Mouse (Mus musculus) heart, embryonic 12.5 days (tissue): ENCODE data around the gene Ltbp1. TPM values are rescaled to one million over a fixed set of nuclear protein-coding genes. Genes with fewer than 3 reads are reported as not detected.

ENCODE experiments used
- ATAC-seq: fragments of 200-750 bp; cut with Nextera tagmentation; 2 replicates; pipeline ENCODE4 v1.8.0; 2017; ENCODE audit warnings: moderate TSS enrichment, moderate library complexity; ENCODE audit not compliant: insufficient number of reproducible peaks, low FRiP score
- H3K27ac ChIP-seq: fragments of 300-500 bp; sonication (generic); 2 replicates; pipeline ENCODE4 v1.5.1; 2016; ENCODE audit warnings: mild to moderate bottlenecking, moderate library complexity; ENCODE audit not compliant: poor library complexity, severe bottlenecking
- H3K27me3 ChIP-seq: fragments of 300-500 bp; sonication (generic); replicated peaks from 2 replicates; pipeline ENCODE4 v1.6.1; 2016; ENCODE audit warnings: mild to moderate bottlenecking, moderate library complexity
- H3K36me3 ChIP-seq: fragments of 300-500 bp; sonication (generic); 2 replicates; pipeline ENCODE4 v1.6.1; 2016; ENCODE audit warnings: mild to moderate bottlenecking, moderate library complexity
- H3K4me1 ChIP-seq: fragments of 300-500 bp; sonication (generic); replicated peaks from 2 replicates; pipeline ENCODE4 v1.6.1; 2016; ENCODE audit warnings: mild to moderate bottlenecking
- H3K4me2 ChIP-seq: fragments of 300-500 bp; sonication (generic); 2 replicates; pipeline ENCODE4 v1.6.1; 2016; ENCODE audit warnings: mild to moderate bottlenecking, moderate library complexity
- H3K4me3 ChIP-seq: fragments of 300-500 bp; sonication (generic); 2 replicates; pipeline ENCODE4 v1.5.1; 2016; ENCODE audit warnings: mild to moderate bottlenecking
- H3K9ac ChIP-seq: fragments of 300-500 bp; sonication (generic); 2 replicates; pipeline ENCODE4 v1.6.1; 2016; ENCODE audit warnings: mild to moderate bottlenecking, moderate library complexity
- H3K9me3 ChIP-seq: fragments of 300-500 bp; sonication (generic); replicated peaks from 2 replicates; pipeline ENCODE4 v1.6.1; 2016; ENCODE audit warnings: mild to moderate bottlenecking, moderate library complexity
- WGBS: fragments of 180-500 bp; shearing (Covaris S2); methylation state at CpG from one replicate; pipeline ENCODE4 v1.1.7; 2016; 5-methylcytosine and 5-hydroxymethylcytosine counted together
- polyA plus RNA-seq: library from polyadenylated mRNA; unstranded; fragments of >200 nt; fragmentation: Nextera tagmentation; extraction: Ambion mirVana; gene quantifications from 2 replicates; pipeline ENCODE4 v1.2.1, GENCODE M21; 2016

The Ltbp1 gene
- polyA plus RNA-seq, 1 experiment from 2014 or later: 58.8 TPM

DNA sequence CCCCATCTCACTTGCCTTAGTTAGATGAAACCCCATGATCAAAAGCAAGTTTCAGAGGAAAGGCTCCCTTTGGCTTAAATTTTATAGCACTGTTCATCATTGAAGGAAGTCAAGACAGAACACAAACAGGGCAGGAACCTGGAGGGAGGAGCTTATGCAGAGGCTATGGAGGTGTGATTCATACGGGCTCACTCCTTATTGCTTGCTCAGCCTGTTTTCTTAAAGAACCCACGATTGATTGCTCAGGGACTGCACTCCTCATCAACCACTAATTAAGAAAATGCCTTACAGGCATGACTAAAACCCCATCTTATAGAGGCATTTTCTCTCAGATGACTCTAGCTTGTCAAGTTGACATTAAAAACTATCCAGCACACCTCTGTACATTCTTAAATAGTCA is 253.1 kb downstream of the Ltbp1 start:
- Histone ChIP-seq H3K27ac (no peak overlapping the region), H3K4me1 (0 out of 2 replicates have a peak, but pooled peaks cover 3% of the 10 kb centered on the region), H3K27me3 (no peaks in the 10 kb centered on the region), H3K4me3 (no peak overlapping the region), H3K36me3 (0 out of 2 replicates have a peak, but pooled peaks cover 4% of the 10 kb centered on the region), H3K9me3 (no peaks in the 10 kb centered on the region), H3K9ac (no peak overlapping the region), H3K4me2 (no peak overlapping the region)
- 61% methylated on average over 2 of the region's 2 CpGs for WGBS
- ATAC-seq: no peak

DNA sequence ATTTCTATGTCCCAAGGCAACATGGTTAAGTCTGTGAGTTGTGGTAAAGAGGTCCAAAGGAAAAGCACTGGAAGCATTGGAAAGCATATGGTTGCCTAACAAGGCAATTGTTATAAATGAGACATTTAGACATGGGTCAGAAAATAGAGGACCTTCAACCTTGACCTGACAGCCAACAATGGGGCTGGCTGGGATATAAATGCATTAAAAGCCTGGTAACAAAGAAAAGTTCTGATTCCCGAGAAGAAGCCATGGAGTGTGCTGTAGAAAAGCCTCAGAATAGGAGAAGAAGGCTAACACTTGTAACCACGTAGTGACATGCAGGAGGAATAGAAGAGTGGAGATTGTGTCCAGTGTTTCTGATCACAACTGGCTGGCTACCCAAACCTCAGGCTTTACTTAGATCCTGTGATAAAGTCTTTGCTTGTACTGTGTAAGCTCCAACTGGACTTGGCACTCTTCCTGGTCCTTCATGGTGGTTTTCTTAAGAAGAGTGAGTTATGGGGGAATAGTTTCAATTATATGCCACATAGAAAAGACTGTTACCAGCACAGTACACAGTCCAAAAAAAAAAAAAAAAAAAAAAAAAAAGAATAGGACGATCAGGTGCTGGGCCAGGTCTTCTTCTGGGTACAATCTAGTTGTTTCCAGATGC is 258.1 kb downstream of the Ltbp1 start:
- no peak for ATAC-seq

DNA sequence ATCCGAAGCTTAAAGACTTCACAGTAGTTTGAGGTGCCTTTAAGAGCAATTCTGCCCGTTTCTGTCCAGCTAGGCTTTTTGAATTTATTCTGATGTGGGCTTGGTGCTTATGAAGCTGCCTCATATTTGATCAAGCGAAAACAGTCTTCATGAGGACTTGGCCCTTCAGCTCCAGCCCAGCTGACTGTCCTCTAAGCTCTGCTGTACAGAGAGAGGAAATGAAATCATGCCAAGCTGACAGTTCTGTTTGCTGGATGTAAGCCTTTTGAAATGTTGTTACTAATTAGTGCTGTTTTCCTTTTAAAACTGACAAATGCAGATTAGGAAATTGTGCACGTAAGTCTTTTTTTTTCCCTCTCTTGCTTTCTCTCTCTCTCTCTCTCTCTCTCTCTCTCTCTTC is 263.1 kb downstream of the Ltbp1 start:
- Histone ChIP-seq H3K27me3 (no peaks in the 10 kb centered on the region), H3K27ac (no peak overlapping the region), H3K9ac (no peak overlapping the region), H3K9me3 (no peaks in the 10 kb centered on the region), H3K4me1 (no peaks in the 10 kb centered on the region), H3K4me2 (no peak overlapping the region), H3K36me3 (peaks cover 28% of the 10 kb centered on the region), H3K4me3 (no peak overlapping the region)
- WGBS: 78% methylated on average over 4 of the region's 4 CpGs
- no peak for ATAC-seq

More for the DNA sequence above, 258.1 kb downstream of the Ltbp1 start:
- H3K4me2 ChIP-seq: no peak overlapping the region
- WGBS: 81% methylated on average over 3 of the region's 3 CpGs
- 0 out of 2 replicates have a peak, but pooled peaks cover 3% of the 10 kb centered on the region for H3K4me1 ChIP-seq
- no peak overlapping the region for H3K9ac ChIP-seq
- no peak overlapping the region for H3K27ac ChIP-seq
- peaks cover 24% of the 10 kb centered on the region for H3K36me3 ChIP-seq
- H3K9me3 ChIP-seq: no peaks in the 10 kb centered on the region
- no peak overlapping the region for H3K4me3 ChIP-seq
- H3K27me3 ChIP-seq: no peaks in the 10 kb centered on the region

DNA sequence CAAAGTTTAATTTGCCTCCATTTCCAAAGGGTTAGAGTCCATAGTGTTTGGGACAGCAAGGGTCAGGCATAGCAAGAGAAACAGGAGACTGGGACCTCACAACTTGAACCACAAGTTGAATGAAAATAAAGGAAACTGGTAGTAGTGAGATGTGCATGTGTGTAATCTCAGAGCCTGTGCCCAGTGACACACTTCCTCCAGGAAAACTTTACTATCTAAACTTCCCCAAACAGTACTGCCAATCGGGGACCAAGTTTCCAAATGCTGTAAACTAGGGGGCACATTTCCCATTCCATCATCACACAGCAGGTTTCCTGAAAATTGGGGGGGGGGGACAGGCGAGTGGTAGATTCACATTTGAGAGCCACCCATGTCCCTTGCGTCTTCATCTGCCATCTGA is 267.1 kb downstream of the Ltbp1 start:
- H3K36me3 ChIP-seq: peaks cover 20% of the 10 kb centered on the region
- WGBS: 71% methylated on average over 3 of the region's 3 CpGs
- no peaks in the 10 kb centered on the region for H3K9me3 ChIP-seq
- H3K4me3 ChIP-seq: no peak overlapping the region
- no peaks in the 10 kb centered on the region for H3K27me3 ChIP-seq
- no peak for ATAC-seq
- no peak overlapping the region for H3K4me2 ChIP-seq
- H3K9ac ChIP-seq: no peak overlapping the region
- H3K27ac ChIP-seq: no peak overlapping the region
- H3K4me1 ChIP-seq: no peaks in the 10 kb centered on the region

DNA sequence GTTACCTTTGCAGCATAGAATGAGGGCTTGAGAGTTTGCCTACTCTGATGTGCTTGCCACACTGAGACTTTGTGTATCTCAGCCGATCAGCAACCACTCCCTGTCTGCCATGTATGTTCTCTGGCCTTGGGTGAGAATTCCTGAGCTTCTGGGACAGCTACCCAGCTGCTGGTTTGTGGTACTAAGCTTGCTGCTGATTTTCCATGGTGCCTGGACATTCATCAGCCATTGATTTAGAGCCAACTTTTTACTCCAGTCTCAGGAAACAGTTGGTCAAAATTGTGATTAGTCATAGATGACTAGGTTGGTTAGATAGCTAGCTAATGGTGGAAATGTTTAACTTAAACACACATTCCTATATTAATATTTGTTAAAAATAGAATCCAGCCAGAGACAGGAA is 267.9 kb downstream of the Ltbp1 start:
- Histone ChIP-seq H3K27me3 (no peaks in the 10 kb centered on the region), H3K9me3 (no peaks in the 10 kb centered on the region), H3K4me2 (no peak overlapping the region), H3K9ac (no peak overlapping the region), H3K27ac (no peak overlapping the region), H3K4me1 (no peaks in the 10 kb centered on the region), H3K4me3 (no peak overlapping the region), H3K36me3 (peaks cover 13% of the 10 kb centered on the region)
- WGBS: 65% methylated on average over 1 of the region's 1 CpGs
- no peak for ATAC-seq

DNA sequence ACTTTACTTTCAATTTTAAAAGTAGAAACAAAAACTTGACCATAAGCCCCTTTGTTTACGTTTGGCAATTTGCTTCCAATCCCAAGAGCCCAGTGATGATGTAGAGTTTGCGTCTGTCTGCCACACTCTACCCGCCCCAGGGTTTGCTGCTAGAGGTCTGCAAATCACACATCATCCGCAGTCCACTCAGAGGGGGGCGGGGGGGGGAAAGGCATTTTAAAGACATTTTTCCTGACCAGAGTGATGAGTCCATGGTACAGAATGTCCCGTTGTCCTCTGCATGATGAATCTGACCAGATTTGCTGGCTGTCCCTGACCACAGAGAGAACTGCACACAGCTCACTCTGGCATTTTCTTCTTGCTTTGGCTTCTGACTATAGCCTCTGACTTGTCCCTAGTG is 269.9 kb downstream of the Ltbp1 start:
- H3K36me3 ChIP-seq: peaks cover 16% of the 10 kb centered on the region
- H3K4me3 ChIP-seq: no peak overlapping the region
- 81% methylated on average over 6 of the region's 6 CpGs for WGBS
- H3K9ac ChIP-seq: no peak overlapping the region
- no peaks in the 10 kb centered on the region for H3K4me1 ChIP-seq
- H3K9me3 ChIP-seq: no peaks in the 10 kb centered on the region
- no peak overlapping the region for H3K4me2 ChIP-seq
- H3K27me3 ChIP-seq: no peaks in the 10 kb centered on the region
- ATAC-seq: no peak
- H3K27ac ChIP-seq: no peak overlapping the region

DNA sequence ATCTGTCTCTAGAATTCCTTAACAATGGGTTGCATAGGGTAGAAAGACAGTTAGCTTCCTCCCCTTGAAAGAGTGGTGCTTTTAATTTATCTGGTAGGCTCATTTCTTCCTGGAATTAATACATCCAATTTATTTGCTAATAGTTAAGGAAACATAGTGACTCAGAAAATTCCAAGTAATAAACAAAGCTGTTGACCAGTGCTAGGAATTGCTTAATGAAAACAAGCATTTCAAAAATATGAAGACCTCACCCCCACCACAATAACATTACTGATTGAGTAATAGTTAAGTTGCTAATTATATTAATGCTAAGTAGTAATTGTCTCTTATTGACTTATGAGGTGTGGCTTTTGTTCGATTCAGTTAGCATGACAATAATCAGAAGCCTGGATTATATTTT is 272.7 kb downstream of the Ltbp1 start:
- H3K9ac ChIP-seq: no peak overlapping the region
- no peaks in the 10 kb centered on the region for H3K27me3 ChIP-seq
- no peaks in the 10 kb centered on the region for H3K9me3 ChIP-seq
- no peaks in the 10 kb centered on the region for H3K4me1 ChIP-seq
- no peak for ATAC-seq
- H3K4me2 ChIP-seq: no peak overlapping the region
- WGBS: 86% methylated on average over 1 of the region's 1 CpGs
- peaks cover 22% of the 10 kb centered on the region for H3K36me3 ChIP-seq
- H3K27ac ChIP-seq: no peak overlapping the region
- H3K4me3 ChIP-seq: no peak overlapping the region

DNA sequence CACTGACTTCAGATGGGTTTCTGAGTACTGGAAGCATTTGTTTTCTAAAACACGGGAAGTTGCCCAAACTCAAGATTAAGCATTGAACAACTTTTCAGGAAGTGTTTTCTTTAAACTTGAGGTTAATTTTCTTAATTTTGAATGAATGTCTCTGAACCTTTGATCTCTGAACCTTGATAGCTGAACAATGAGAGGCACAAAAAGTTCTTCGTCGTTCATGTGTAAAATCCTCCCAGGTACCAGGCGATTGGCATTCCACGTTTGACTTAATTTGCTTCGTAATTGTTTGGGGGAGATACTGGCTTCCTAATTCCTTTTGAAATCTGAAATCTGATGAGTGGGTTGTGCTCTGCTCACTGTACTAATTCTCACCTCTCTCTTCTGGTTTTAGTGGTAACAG is 273.2 kb downstream of the Ltbp1 start:
- Histone ChIP-seq H3K4me3 (no peak overlapping the region), H3K4me1 (no peaks in the 10 kb centered on the region), H3K36me3 (peaks cover 20% of the 10 kb centered on the region), H3K27ac (no peak overlapping the region), H3K9ac (no peak overlapping the region), H3K27me3 (no peaks in the 10 kb centered on the region), H3K9me3 (no peaks in the 10 kb centered on the region), H3K4me2 (no peak overlapping the region)
- 83% methylated on average over 6 of the region's 6 CpGs for WGBS
- ATAC-seq: no peak

DNA sequence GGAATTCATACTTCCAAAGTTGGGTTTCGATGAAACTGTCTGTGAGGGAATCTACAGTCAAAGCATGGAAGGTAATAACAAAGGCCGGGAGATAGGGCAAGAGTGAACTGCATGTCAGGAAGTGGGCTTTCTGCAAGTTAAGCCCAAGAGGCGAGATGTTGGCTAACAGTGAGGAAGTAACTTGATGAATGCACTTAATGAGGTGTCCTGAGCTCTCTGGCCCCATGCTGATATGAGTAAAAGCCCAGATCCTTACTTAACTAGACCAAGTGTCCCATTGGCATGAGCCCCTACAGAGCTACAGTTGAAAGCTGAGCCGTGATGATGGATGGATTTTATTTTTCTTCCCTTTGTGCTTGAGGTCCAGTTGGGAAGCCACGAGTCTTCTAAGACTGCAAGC is 276.0 kb downstream of the Ltbp1 start:
- no peak overlapping the region for H3K9ac ChIP-seq
- WGBS: 58% methylated on average over 5 of the region's 5 CpGs
- no peak for ATAC-seq
- no peaks in the 10 kb centered on the region for H3K27me3 ChIP-seq
- no peaks in the 10 kb centered on the region for H3K9me3 ChIP-seq
- H3K27ac ChIP-seq: no peak overlapping the region
- no peak overlapping the region for H3K4me3 ChIP-seq
- H3K36me3 ChIP-seq: peaks cover 32% of the 10 kb centered on the region
- no peaks in the 10 kb centered on the region for H3K4me1 ChIP-seq
- H3K4me2 ChIP-seq: no peak overlapping the region

DNA sequence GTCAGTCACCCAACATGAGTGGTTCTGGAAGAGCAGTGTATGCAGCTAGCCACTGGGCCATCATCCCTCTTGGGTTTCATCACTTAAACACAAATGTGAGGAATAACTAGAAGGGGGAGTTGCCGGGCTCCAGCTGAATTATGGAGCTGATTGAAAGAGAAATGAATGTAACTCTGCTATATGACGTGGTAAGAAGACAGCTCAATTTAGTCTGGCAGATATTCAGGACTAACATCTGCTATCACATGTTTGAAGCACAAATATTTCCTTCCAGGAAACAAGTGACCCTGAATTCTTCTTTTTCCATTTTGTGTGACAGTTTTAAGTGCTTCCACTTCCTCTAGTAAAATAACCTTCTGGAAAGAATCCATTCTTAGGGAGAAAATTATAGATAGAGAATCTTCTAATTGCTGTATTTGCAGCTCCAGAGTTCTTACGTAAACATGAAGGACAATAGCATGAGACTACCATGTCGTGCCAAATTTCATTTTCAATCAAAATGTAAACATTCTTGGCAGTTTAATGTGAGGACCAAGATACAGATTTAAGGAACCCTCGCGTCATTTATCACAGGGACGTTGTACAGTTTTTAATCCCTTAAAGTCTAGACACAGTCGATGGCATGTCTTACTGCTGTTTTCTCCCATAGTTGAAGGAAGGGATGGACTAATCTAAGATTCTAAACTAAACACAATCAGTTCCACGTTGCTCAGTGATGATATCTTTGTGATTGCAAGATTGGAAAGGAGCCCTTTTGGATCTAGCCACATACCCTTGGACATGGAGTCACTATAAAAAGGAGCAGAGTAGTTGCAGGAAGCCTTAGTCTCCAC is 279.7 kb downstream of the Ltbp1 start:
- ATAC-seq: no peak
- no peaks in the 10 kb centered on the region for H3K9me3 ChIP-seq
- whole genome bisulfite sequencing: 63% methylated on average over 9 of the region's 9 CpGs

DNA sequence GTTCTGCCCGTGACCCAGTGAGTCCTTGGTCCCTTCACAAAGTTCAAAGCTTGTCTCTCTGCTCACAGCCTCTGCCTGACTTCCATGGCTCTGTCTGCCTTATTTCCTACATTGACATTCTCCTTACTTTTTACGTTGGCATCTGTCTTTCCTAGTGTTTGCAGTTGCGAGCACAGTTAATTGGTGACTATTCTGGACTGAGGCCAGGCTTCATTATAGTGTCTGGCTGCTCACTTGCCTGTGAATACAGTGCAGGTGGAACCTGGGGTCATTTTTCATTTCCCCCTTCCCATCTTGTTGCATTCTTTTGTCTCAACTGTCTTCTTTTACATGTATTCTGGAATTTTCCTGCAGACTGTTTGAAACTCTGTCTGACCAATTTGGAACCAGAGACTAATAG is 287.6 kb downstream of the Ltbp1 start:
- 84% methylated on average over 3 of the region's 3 CpGs for WGBS
- Histone ChIP-seq H3K4me1 (no peaks in the 10 kb centered on the region), H3K4me3 (no peak overlapping the region), H3K9ac (no peak overlapping the region), H3K4me2 (no peak overlapping the region), H3K27ac (no peak overlapping the region), H3K27me3 (no peaks in the 10 kb centered on the region), H3K9me3 (no peaks in the 10 kb centered on the region), H3K36me3 (peaks cover 62% of the 10 kb centered on the region)
- no peak for ATAC-seq

More for the DNA sequence above, 279.7 kb downstream of the Ltbp1 start:
- Histone ChIP-seq H3K36me3 (peaks cover 33% of the 10 kb centered on the region), H3K4me1 (no peaks in the 10 kb centered on the region), H3K4me3 (no peak overlapping the region), H3K27me3 (no peaks in the 10 kb centered on the region), H3K4me2 (no peak overlapping the region), H3K9ac (no peak overlapping the region), H3K27ac (no peak overlapping the region)
